Mouse (Mus musculus): ENCODE measurements around the gene Rnf167. TPM values are rescaled to one million over a fixed set of nuclear protein-coding genes. Genes with fewer than 3 reads are reported as not detected.

Rnf167 gene
- polyA plus RNA-seq, 1 experiment from 2014 or later = 75.1 TPM

DNA sequence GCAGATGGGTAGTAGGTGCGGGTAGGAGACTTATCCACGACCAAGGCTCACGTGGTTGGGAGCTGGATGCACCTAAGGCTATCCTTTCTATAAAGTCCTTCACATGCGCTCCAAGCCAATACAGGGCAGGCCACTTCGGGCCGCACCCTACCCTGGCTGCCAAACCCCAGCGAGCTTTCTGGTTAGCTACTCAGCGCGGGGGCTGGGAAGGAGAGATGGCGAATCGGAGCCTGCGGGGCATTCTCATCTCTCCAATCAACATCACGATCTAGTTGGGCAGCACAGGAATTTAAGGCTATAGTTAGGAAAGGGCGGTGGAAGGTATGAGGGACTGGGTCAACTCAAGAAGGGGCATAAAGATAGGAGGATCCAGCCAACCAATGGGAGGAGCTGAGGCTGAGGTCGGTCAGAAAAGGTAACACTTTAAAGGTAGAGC, 21.3 kb downstream of the Rnf167 start:
- Histone ChIP-seq H3K27me3 (no peaks in the 10 kb centered on the region), H3K4me1 (replicated peaks) (peaks cover 23% of the 10 kb centered on the region), H3K4me2 (peak overlapping the region; percentile 68), H3K27ac (peak overlapping the region; percentile 97), H3K9me3 (replicated peaks) (no peaks in the 10 kb centered on the region), H3K4me3 (peak overlapping the region; percentile 61), H3K36me3 (peaks cover 28% of the 10 kb centered on the region), H3K9ac (peak overlapping the region; percentile 49)
- ATAC-seq (replicated peaks; ENCODE audit: insufficient number of reproducible peaks, insufficient read depth, low FRiP score, low read depth) = no peak; the same call in 1 of the 2 replicates
- WGBS = under 1% methylated on average over 15 of the region's 15 CpGs

DNA sequence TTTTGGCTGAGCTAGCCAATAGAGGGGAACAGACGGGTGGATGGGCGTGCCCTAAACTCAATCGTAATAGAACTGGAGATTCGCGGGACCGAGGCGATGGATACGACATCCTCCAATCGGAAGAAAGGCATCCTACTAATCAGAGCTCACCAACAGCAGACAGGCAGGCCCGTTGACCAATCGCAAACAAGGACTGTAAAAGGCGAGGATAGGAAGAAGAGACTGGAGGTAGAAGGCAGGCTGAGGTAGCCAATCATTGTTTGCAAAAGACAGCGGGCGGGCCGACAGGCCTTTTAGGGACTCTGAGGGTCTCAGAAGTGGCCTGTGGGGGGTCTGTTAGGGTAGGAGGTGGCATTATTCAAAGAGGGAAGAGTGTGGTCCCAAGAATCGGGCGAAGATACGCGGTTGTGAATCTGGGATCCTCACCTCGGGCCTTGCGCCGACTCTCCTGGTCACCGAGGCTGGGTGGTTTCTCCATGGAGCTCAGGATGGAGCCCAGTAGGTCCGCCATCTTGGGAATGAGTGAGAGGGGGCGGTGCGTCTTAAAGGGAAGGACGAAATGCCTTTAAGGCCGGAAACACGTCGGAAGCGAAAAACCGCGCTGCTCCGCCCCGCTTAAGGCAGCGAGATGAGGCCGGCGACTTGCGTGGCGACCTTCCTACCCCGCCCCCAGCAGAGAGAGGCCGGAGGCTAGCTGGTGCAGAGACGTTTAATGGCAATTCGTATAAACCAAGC, 21.9 kb downstream of the Rnf167 start, which contains the start of gene Spag7:
Gene Spag7, minus strand, starts transcription at position 646 of the 735 bp plus-strand sequence.
- H3K9ac ChIP-seq = peak within 1 kb of the TSS; percentile 77
- H3K4me3 ChIP-seq = peak within 1 kb of the TSS; percentile 61
- peaks cover 23% of the 10 kb centered on the region for H3K4me1 ChIP-seq (replicated peaks)
- H3K36me3 ChIP-seq = peaks cover 26% of the 10 kb centered on the region
- no peaks in the 10 kb centered on the region for H3K9me3 ChIP-seq (replicated peaks)
- no peaks in the 10 kb centered on the region for H3K27me3 ChIP-seq
- H3K4me2 ChIP-seq = peak within 1 kb of the TSS; percentile 88
- under 1% methylated on average over 44 of the region's 44 CpGs for WGBS
- ATAC-seq (replicated peaks; ENCODE audit: insufficient number of reproducible peaks, insufficient read depth, low FRiP score, low read depth) = peak; percentile 94
- peak within 1 kb of the TSS; percentile 97 for H3K27ac ChIP-seq

DNA sequence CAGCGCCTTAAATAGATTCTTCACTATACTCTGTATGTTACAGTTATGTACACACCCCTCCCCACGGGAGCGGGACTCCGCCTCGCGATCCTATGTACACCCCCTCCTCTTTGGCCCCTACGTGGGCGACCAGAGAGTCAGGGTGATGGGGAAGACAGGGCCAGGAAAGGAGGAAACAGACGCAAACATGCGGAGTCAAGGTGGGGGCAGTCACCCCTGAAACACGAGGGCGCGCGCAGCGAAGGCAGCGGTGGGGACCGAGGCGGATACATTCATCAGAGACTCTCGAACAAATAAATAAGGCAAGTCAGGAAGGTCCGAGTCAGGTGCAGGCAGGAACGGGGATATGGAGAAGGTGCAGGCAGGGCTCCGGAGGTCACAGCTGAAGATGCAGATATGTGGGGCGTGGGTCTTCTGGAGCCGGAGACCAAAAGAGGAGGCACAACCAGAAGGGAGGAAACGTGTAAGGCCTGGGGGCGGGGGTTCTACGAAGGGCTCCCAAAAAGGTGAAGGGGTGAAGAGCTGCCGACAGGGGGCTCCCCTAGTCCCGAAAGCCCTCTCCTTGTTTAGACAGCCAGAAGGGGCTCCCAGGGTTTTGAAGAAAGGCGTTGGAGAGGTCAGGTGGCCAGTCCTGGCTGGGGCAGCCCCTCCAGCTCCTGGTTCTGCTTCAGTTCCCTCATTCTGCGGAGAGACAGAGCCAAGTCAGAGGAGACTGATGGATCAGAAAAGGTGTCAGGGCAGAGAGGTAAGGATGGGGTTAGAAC, 22.7 kb downstream of the Rnf167 start:
- 1% methylated on average over 31 of the region's 31 CpGs for WGBS
- Histone ChIP-seq H3K27me3 (no peaks in the 10 kb centered on the region), H3K36me3 (peaks cover 20% of the 10 kb centered on the region), H3K9me3 (replicated peaks) (no peaks in the 10 kb centered on the region), H3K27ac (peak overlapping the region; percentile 97), H3K9ac (peak overlapping the region; percentile 77), H3K4me2 (peak overlapping the region; percentile 88), H3K4me1 (replicated peaks) (peaks cover 26% of the 10 kb centered on the region), H3K4me3 (peak overlapping the region; percentile 61)
- ATAC-seq (replicated peaks; ENCODE audit: insufficient number of reproducible peaks, insufficient read depth, low FRiP score, low read depth) = peak; percentile 7; the same call in 1 of the 2 replicates

DNA sequence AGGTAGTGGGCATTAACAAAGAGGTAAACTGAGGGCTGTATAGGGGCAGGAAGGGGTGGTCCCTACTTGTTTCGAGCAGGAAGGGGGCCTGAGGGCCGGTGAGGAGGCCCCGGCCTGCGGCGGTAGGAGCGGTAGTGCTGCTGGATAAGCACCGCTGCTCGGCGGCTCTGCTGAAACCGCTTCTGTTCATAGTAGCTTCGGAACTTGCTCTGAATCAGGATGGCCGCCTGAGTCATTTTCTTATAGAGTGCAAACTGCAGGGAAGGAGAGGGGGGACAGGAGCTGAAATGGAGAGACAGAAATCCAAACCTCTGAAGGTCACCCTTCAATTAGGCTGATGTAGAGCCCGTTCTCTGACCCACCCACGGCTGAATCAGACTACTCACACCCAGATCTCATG, 23.4 kb downstream of the Rnf167 start:
- Histone ChIP-seq H3K9ac (peak overlapping the region; percentile 77), H3K27ac (peak overlapping the region; percentile 97), H3K27me3 (no peaks in the 10 kb centered on the region), H3K4me3 (peak overlapping the region; percentile 61), H3K4me1 (replicated peaks) (peaks cover 26% of the 10 kb centered on the region), H3K9me3 (replicated peaks) (no peaks in the 10 kb centered on the region), H3K4me2 (peak overlapping the region; percentile 88), H3K36me3 (peaks cover 19% of the 10 kb centered on the region)
- WGBS = 43% methylated on average over 14 of the region's 14 CpGs
- no peak for ATAC-seq (replicated peaks; ENCODE audit: insufficient number of reproducible peaks, insufficient read depth, low FRiP score, low read depth)

DNA sequence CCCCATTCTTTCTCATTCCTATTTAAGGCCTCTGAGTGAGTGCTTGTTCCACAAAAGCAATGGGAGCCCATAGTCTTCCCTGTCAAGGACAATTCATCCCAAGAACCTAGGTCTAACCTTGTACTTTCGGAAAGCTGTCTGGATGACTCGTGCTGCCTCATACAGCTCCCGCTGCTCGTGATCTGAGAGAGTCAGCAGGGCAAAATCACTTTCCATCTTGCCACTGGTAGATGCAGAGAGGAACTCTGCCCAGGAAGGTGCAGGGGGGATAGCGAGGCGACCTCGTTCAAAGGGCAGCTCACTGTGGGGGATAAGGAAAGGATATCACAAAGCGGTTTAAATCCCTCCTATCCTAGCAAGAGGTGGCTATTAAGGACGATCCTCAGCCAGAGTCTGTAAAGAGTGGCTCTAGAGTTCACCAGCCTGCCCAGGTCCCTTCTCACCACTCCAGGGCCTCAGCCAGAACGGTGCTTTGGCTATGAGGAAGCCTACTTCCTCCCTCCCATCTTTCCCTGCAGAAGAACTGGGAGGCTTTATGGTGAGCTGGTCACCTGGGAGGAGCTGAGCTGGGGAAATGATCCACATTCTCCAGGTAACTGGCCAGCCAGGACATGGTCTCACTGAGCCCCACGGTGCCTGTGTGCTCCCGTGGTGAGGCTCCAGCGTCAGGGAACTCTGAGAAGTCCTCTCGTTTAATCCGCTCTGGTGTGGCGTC, 24.5 kb downstream of the Rnf167 start:
- no peak overlapping the region for H3K9ac ChIP-seq

DNA sequence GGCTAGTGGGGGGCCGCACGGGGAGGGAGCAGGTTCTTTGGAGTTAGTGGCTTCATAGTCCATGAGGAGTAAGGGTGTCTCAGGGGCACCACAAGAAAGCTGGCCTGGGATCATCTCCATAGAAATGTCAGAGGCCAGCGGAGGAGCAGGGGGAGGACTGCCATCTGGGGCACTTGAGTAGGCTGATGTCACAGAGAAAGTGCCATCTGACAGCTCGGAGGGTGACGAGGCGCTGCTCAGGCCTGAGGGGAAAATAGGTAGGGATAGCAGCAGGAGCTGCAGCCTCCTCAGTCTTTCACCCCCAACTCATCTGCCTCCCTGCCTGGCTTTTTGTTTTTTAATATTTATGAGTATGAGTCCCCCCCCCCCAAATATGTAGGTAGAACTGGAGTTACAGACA, 27.0 kb downstream of the Rnf167 start:
- H3K4me1 ChIP-seq (replicated peaks) = peaks cover 20% of the 10 kb centered on the region
- no peak for ATAC-seq (replicated peaks; ENCODE audit: insufficient number of reproducible peaks, insufficient read depth, low FRiP score, low read depth)
- no peak overlapping the region for H3K4me2 ChIP-seq
- no peak overlapping the region for H3K9ac ChIP-seq
- H3K27me3 ChIP-seq = no peaks in the 10 kb centered on the region
- peaks cover 18% of the 10 kb centered on the region for H3K36me3 ChIP-seq
- H3K27ac ChIP-seq = no peak overlapping the region
- H3K9me3 ChIP-seq (replicated peaks) = no peaks in the 10 kb centered on the region
- 81% methylated on average over 6 of the region's 6 CpGs for WGBS
- no peak overlapping the region for H3K4me3 ChIP-seq

More for the DNA sequence above, 24.5 kb downstream of the Rnf167 start:
- Histone ChIP-seq H3K4me2 (peak overlapping the region; percentile 88; the same call in 1 of the 2 replicates), H3K36me3 (peaks cover 17% of the 10 kb centered on the region; the same call in 1 of the 2 replicates), H3K4me1 (replicated peaks) (peaks cover 32% of the 10 kb centered on the region), H3K27ac (no peak overlapping the region), H3K4me3 (peak overlapping the region; percentile 61; the same call in 1 of the 2 replicates), H3K9me3 (replicated peaks) (no peaks in the 10 kb centered on the region), H3K27me3 (no peaks in the 10 kb centered on the region)
- 78% methylated on average over 16 of the region's 16 CpGs for WGBS
- ATAC-seq (replicated peaks; ENCODE audit: insufficient number of reproducible peaks, insufficient read depth, low FRiP score, low read depth) = no peak

DNA sequence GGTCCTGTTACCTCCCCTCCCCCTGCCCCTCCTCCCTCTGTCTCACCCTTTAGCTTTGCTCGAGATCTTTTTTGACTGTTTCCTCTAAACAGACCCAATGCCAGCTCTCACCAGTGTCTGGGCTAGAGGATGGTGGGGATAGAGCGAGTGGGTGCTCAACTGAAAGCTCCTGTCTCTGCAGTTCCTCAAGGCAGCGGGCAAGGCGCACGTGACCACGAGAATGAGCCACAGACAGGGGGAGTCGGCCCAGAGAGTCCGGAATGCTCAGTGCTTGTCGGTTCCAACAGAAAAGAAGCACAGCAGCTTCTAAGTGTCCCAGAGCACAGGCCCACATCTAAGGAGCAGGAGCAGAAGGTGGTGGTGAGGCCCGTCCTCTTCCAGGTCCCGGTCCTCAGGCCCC, 27.5 kb downstream of the Rnf167 start:
- H3K4me3 ChIP-seq = no peak overlapping the region
- 70% methylated on average over 11 of the region's 11 CpGs for WGBS
- no peaks in the 10 kb centered on the region for H3K27me3 ChIP-seq
- H3K9ac ChIP-seq = no peak overlapping the region
- no peak overlapping the region for H3K4me2 ChIP-seq
- H3K9me3 ChIP-seq (replicated peaks) = no peaks in the 10 kb centered on the region
- no peak overlapping the region for H3K27ac ChIP-seq
- H3K4me1 ChIP-seq (replicated peaks) = peaks cover 20% of the 10 kb centered on the region
- H3K36me3 ChIP-seq = peaks cover 22% of the 10 kb centered on the region
- no peak for ATAC-seq (replicated peaks; ENCODE audit: insufficient number of reproducible peaks, insufficient read depth, low FRiP score, low read depth)

DNA sequence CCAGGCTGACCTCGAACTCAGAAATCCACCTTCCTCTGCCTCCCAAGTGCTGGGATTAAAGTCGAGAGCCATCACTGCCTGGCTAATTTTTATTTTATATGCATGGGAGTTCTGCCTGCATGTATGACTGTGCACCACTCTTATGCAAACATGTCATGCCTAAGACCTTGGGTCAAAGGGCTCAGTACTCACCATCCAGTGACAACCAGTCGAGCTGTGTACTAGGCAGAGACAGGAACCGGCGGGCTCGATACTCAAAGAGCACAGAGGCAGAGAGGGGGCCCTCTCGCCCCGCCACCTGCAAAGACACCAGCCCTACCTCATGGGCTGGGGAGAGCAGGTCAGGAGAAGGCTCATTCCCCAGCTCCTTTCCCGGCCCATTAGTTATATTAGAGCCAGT, 31.1 kb downstream of the Rnf167 start:
- H3K4me1 ChIP-seq (replicated peaks) = peaks cover 16% of the 10 kb centered on the region
- peaks cover 44% of the 10 kb centered on the region for H3K36me3 ChIP-seq
- WGBS = 80% methylated on average over 9 of the region's 9 CpGs
- H3K27ac ChIP-seq = no peak overlapping the region
- H3K9ac ChIP-seq = no peak overlapping the region
- no peaks in the 10 kb centered on the region for H3K9me3 ChIP-seq (replicated peaks)
- H3K27me3 ChIP-seq = no peaks in the 10 kb centered on the region
- H3K4me3 ChIP-seq = no peak overlapping the region
- no peak for ATAC-seq (replicated peaks; ENCODE audit: insufficient number of reproducible peaks, insufficient read depth, low FRiP score, low read depth)
- no peak overlapping the region for H3K4me2 ChIP-seq

DNA sequence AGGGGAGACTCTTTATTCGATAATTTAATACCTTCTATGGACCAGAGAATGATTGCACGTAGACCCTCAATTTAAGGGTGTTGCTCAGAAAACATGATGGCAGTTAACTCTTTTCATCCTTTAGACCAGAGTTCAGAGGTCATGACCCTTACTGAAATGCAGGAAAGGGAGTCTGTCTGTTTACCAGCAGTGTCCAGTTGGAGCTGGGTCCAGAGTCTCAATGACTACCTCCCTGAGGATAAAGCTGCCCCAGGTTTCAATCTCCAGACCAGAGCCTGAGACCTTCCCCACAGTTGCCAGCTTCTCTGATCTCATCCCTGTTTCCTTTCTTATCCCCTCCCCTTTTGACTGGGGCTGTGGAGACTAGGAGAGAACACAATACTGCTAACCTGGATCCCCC, 31.5 kb downstream of the Rnf167 start:
- 85% methylated on average over 2 of the region's 2 CpGs for WGBS
- Histone ChIP-seq H3K9me3 (replicated peaks) (no peaks in the 10 kb centered on the region), H3K27ac (no peak overlapping the region), H3K27me3 (no peaks in the 10 kb centered on the region), H3K36me3 (peaks cover 49% of the 10 kb centered on the region), H3K9ac (no peak overlapping the region), H3K4me1 (replicated peaks) (peaks cover 16% of the 10 kb centered on the region), H3K4me2 (no peak overlapping the region), H3K4me3 (no peak overlapping the region)
- no peak for ATAC-seq (replicated peaks; ENCODE audit: insufficient number of reproducible peaks, insufficient read depth, low FRiP score, low read depth)

DNA sequence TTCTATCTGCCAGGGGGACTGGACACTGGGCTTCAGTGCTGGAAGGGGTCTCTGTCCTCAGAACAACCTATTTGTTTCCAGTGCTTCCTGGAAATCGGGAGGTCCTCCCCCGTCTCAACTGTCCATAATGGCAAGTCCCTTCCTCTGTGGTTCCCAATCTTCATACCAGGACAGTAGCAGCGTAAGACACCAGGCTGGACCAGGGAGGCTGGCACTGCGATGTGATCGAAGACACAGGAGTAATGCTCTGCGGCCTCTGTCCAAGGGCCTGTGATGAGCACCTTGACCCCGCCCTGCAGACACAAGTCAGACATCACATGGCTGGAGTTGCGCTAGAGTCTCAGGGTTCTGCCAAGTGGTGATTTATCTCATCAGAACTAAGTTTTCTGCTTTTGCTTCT, 32.3 kb downstream of the Rnf167 start:
- no peak overlapping the region for H3K9ac ChIP-seq
- no peak overlapping the region for H3K4me3 ChIP-seq
- 92% methylated on average over 8 of the region's 8 CpGs for WGBS
- H3K27ac ChIP-seq = no peak overlapping the region
- peaks cover 14% of the 10 kb centered on the region for H3K4me1 ChIP-seq (replicated peaks)
- H3K27me3 ChIP-seq = no peaks in the 10 kb centered on the region
- no peak overlapping the region for H3K4me2 ChIP-seq
- no peak for ATAC-seq (replicated peaks; ENCODE audit: insufficient number of reproducible peaks, insufficient read depth, low FRiP score, low read depth)
- peaks cover 56% of the 10 kb centered on the region for H3K36me3 ChIP-seq
- H3K9me3 ChIP-seq (replicated peaks) = no peaks in the 10 kb centered on the region

DNA sequence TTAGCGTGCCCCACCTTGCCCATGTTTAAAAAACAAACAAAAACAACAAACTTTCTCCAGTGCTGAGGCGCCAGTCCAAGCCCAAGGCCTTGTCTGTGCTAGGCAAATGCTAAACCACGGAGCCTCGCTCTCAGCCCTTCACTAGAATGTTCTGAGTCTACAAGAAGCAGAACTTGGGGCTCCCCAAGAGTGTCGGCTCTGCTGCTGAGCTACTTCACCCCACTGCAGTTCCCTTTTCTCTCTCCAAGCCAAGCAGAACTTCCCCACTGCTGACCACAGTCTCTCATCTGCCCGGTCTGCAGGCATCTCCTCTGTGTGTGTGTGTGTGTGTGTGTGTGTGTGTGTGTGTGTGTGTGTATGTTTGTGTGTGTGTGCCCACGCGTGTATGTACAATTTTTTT, 32.9 kb downstream of the Rnf167 start:
- no peak overlapping the region for H3K4me2 ChIP-seq
- no peaks in the 10 kb centered on the region for H3K27me3 ChIP-seq
- no peak for ATAC-seq (replicated peaks; ENCODE audit: insufficient number of reproducible peaks, insufficient read depth, low FRiP score, low read depth)
- peaks cover 12% of the 10 kb centered on the region for H3K4me1 ChIP-seq (replicated peaks)
- whole genome bisulfite sequencing = 84% methylated on average over 8 of the region's 8 CpGs
- H3K4me3 ChIP-seq = no peak overlapping the region
- H3K36me3 ChIP-seq = peaks cover 59% of the 10 kb centered on the region
- H3K9ac ChIP-seq = no peak overlapping the region
- H3K27ac ChIP-seq = no peak overlapping the region
- no peaks in the 10 kb centered on the region for H3K9me3 ChIP-seq (replicated peaks)

Data from heart, embryonic 15.5 days (tissue).